Mouse (Mus musculus): ENCODE measurements at regions not wholly inside any gene's neighbourhood (a gene's known extent, or its start where the extent isn't known, plus 50 kb on each side); places are given as distances from the start of the nearest gene placed in this dataset.

- TF ChIP-seq POLR2A (IDR thresholded peaks at IDR 0.05; ENCODE audit: borderline replicate concordance, control insufficient read depth, low read depth, low read length) (no peak), CTCF (IDR thresholded peaks at IDR 0.05; ENCODE audit: control insufficient read depth, insufficient read depth, low read length) (no peak)
Measured at GRCm38 (mm10) chr1:166855988-166856387, 145.2 kb upstream of the Fam78b start.
